Mouse (Mus musculus) naive thymus-derived CD4-positive, alpha-beta T cell, adult 5 months (primary cell): ENCODE measurements around the gene Tmem158. TPM values are rescaled to one million over a fixed set of nuclear protein-coding genes. Genes with fewer than 3 reads are reported as not detected.

Experiments used
- polyA plus RNA-seq: library from polyadenylated mRNA; unstranded; fragments of 100-300 nt; shearing (Covaris generic); gene quantifications from one replicate; pipeline ENCODE4 v1.2.1, GENCODE M21; 2017

Gene Tmem158
- 2.0 TPM for polyA plus RNA-seq

GRCm38 (mm10) chr9:123260611-123261021 lies at the start of gene Tmem158:
Gene Tmem158, minus strand, starts transcription at chr9:123260764.

GRCm38 (mm10) chr9:123215621-123216440 lies 44.7 kb downstream of the Tmem158 start, which contains the start of gene Cdcp1:
Gene Cdcp1, minus strand, starts transcription at chr9:123216038.

Other genes starting within 250 kb of the Tmem158 start
- gene Tmem42, start 239.4 kb downstream of the Tmem158 start, polyA plus RNA-seq = 28.0 TPM
- gene Tgm4, start 226.0 kb downstream of the Tmem158 start, polyA plus RNA-seq = 0.46 TPM
- 68.6 TPM for gene Zdhhc3, start 147.6 kb downstream of the Tmem158 start, polyA plus RNA-seq
- 55.5 TPM for gene Exosc7, start 147.5 kb downstream of the Tmem158 start, polyA plus RNA-seq
- gene Clec3b, start 109.8 kb downstream of the Tmem158 start, polyA plus RNA-seq = not detected
- not detected for gene Cdcp1, start 44.7 kb downstream of the Tmem158 start, polyA plus RNA-seq
- gene Lars2, start 106.2 kb upstream of the Tmem158 start, polyA plus RNA-seq = 488 TPM
- 55.5 TPM for gene Limd1, start 217.9 kb upstream of the Tmem158 start, polyA plus RNA-seq